Mouse (Mus musculus): ENCODE results near the gene Dnajb2. TPM values are rescaled to one million over a fixed set of nuclear protein-coding genes. Genes with fewer than 3 reads are reported as not detected.
A peak's percentile ranks its signal among the peaks of the same experiment; 100 is the strongest.
"Not testable (repeated sequence)": the region's sequence is repeated elsewhere in the genome, so short reads cannot be mapped to it uniquely, and the experiment has no call there.

The Dnajb2 gene
- polyA plus RNA-seq, 1 experiment from 2014 or later = 44.5 TPM

DNA sequence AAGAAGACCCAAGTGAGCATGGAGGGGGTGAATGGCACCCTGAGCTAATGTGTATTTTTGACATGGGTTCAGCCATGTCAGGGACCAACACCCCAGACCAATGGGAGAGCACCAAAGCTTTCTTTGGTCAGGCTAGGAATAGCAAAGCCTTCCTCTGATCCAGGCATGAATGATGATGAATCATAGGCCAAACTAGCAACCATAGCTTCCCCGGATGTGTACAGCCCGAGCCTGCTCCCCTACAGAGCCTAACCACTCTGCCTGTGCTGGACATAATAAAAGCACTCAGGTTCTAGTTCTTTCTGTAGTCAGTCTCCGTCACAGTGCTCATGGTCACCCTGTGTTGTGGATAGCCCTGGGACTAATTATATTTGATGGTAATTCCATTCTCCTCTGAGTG, 14.7 kb upstream of the Dnajb2 start:
- Histone ChIP-seq H3K9ac (no peak overlapping the region), H3K9me3 (no peaks in the 10 kb centered on the region), H3K27me3 (peaks cover 53% of the 10 kb centered on the region), H3K4me2 (no peak overlapping the region), H3K4me1 (peaks cover 22% of the 10 kb centered on the region), H3K36me3 (no peaks in the 10 kb centered on the region), H3K4me3 (no peak overlapping the region), H3K27ac (no peak overlapping the region)
- 67% methylated on average over 3 of the region's 3 CpGs for WGBS
- ATAC-seq (ENCODE audit: insufficient number of reproducible peaks, low FRiP score, low TSS enrichment, low read depth) = no peak

DNA sequence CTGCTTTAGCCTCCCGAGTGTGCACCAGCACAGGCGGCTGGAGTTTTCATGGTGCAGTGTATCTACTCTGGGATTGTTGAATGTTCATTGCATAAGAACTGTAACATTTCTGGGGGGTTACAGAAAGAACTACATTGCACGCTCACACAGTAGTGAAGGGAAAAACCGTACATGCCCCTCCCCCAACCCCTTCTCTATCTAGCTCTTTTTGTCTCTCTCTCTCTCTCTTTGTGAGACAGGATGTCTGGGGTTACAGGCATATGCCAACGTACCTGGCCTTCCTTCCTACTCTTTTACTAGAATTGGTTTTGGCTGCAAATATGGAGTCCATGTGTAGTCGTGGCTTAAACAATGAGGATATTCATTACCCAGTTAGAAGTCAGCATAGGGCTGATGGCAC, 13.3 kb upstream of the Dnajb2 start:
- peaks cover 41% of the 10 kb centered on the region for H3K27me3 ChIP-seq
- no peaks in the 10 kb centered on the region for H3K9me3 ChIP-seq
- no peak overlapping the region for H3K27ac ChIP-seq
- no peak overlapping the region for H3K4me2 ChIP-seq
- H3K9ac ChIP-seq = no peak overlapping the region
- no peak overlapping the region for H3K4me3 ChIP-seq
- H3K4me1 ChIP-seq = peaks cover 20% of the 10 kb centered on the region
- no peak for ATAC-seq (ENCODE audit: insufficient number of reproducible peaks, low FRiP score, low TSS enrichment, low read depth)
- WGBS = 75% methylated on average over 6 of the region's 6 CpGs
- H3K36me3 ChIP-seq = no peaks in the 10 kb centered on the region

DNA sequence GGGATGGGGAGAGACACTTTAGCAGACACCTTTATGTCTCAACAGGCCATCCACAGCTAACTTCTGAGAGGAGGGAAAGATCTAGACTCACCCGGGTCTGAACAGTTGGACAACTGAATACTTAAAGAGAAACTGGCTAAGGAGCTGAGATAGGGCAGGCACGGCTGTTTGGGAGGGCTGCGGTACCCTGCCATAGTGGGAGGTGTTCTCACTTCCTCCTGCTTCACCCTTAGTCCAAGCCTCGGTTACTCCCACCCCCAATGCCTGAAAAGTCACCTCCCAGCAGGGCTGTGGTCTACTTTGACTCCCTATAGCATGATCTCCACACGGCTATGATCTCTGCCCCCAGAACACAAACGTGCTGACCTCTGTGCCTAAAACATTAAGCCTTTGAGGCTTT, 12.7 kb upstream of the Dnajb2 start:
- no peak overlapping the region for H3K4me2 ChIP-seq
- no peaks in the 10 kb centered on the region for H3K9me3 ChIP-seq
- H3K36me3 ChIP-seq = no peaks in the 10 kb centered on the region
- H3K27me3 ChIP-seq = peaks cover 35% of the 10 kb centered on the region
- H3K4me1 ChIP-seq = peaks cover 14% of the 10 kb centered on the region
- ATAC-seq (ENCODE audit: insufficient number of reproducible peaks, low FRiP score, low TSS enrichment, low read depth) = no peak
- H3K27ac ChIP-seq = no peak overlapping the region
- no peak overlapping the region for H3K9ac ChIP-seq
- WGBS = 65% methylated on average over 6 of the region's 6 CpGs
- H3K4me3 ChIP-seq = no peak overlapping the region

DNA sequence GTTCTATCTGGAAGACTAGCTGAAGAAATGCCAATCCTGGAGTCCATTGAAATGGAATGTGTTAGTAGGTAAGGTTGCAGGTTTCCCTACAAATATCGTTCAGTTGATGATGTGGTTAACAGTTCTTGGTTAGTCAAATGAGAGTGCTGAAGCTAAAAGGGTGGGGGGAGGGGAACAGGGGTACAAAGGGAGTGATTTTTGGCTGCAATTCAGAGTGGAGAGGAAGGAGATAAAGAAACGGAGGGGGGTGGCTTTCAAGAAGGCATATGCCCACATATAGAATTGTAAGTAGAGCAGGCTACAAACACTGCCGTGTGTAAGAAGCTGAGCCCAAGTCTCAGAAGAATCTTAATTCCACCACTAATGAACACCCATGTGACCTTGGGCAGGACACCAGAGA, 10.7 kb upstream of the Dnajb2 start:
- ATAC-seq (ENCODE audit: insufficient number of reproducible peaks, low FRiP score, low TSS enrichment, low read depth) = no peak
- no peaks in the 10 kb centered on the region for H3K4me1 ChIP-seq
- WGBS = 68% methylated on average over 3 of the region's 3 CpGs
- no peaks in the 10 kb centered on the region for H3K36me3 ChIP-seq
- H3K4me2 ChIP-seq = no peak overlapping the region
- H3K27me3 ChIP-seq = peaks cover 16% of the 10 kb centered on the region
- H3K4me3 ChIP-seq = no peak overlapping the region
- H3K9me3 ChIP-seq = no peaks in the 10 kb centered on the region
- no peak overlapping the region for H3K27ac ChIP-seq
- no peak overlapping the region for H3K9ac ChIP-seq

DNA sequence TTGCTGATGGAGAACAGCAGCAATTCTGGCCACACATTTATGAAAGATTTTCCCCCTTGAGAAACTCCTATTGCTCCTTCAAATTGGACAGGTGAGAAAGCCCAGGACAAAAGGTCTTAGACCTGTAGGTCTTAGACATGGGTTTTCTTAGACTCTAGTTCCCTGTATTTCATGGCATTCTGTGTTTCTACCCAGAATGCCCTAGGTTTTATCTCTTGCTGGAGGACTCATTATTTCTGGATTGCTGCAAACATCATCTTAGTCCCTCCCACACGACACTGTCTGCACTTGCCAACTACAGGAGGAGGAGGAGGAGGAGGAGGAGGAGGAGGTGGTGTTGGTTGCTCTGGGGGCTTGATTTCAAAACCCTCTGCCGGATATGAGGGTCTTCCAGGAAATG, 10.1 kb upstream of the Dnajb2 start:
- WGBS = 62% methylated on average over 2 of the region's 2 CpGs
- no peaks in the 10 kb centered on the region for H3K36me3 ChIP-seq
- peaks cover 9% of the 10 kb centered on the region for H3K27me3 ChIP-seq
- H3K4me1 ChIP-seq = no peaks in the 10 kb centered on the region
- H3K4me3 ChIP-seq = no peak overlapping the region
- no peak overlapping the region for H3K27ac ChIP-seq
- no peak for ATAC-seq (ENCODE audit: insufficient number of reproducible peaks, low FRiP score, low TSS enrichment, low read depth)
- no peak overlapping the region for H3K4me2 ChIP-seq
- no peaks in the 10 kb centered on the region for H3K9me3 ChIP-seq
- no peak overlapping the region for H3K9ac ChIP-seq

DNA sequence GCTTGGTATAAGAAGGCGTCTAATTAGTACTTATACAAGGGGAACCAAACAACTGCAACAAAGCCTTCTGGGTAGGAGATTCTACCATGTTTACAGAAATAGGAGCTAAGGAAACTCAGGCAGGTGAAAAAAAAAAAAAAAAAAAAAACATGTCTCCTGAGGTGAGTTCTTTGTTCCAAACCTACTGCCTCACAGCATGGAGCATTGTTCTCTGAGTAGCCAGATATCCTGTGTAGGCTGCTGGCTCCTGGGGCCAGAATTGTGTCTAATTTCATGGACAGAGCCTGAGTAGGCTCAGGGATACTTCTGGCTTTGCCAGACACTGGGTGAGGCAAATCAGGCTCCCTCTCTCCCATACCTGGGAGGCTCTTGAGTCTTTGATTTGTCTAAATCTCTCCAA, 8.6 kb upstream of the Dnajb2 start:
- H3K4me2 ChIP-seq = no peak overlapping the region
- 73% methylated on average over 1 of the region's 1 CpGs for WGBS
- no peak overlapping the region for H3K9ac ChIP-seq
- H3K4me1 ChIP-seq = no peaks in the 10 kb centered on the region
- H3K9me3 ChIP-seq = no peaks in the 10 kb centered on the region
- no peaks in the 10 kb centered on the region for H3K27me3 ChIP-seq
- no peak overlapping the region for H3K27ac ChIP-seq
- no peak overlapping the region for H3K4me3 ChIP-seq
- H3K36me3 ChIP-seq = no peaks in the 10 kb centered on the region
- ATAC-seq (ENCODE audit: insufficient number of reproducible peaks, low FRiP score, low TSS enrichment, low read depth) = no peak

DNA sequence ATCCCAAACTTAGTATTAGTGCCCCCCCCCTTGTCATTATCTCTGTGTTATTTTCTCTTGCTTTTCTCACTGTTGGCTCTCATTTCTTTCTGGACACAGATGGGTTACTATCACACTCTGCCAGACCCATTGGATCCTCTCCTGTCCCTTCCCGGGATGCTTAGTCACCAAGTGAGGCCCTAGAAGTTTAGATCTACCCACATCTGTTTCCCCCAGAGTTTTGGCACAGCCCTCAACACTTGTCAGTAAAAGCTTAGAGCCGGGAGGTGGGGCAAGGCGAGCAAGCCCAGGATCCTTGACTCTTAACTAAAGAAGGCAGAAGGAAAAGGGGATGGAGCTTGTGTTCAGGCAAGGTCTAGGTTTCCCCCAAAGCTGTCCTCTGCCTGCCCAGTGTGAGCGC, 7.0 kb upstream of the Dnajb2 start:
- Histone ChIP-seq H3K27me3 (no peaks in the 10 kb centered on the region), H3K27ac (no peak overlapping the region), H3K36me3 (no peaks in the 10 kb centered on the region), H3K4me2 (no peak overlapping the region), H3K4me1 (no peaks in the 10 kb centered on the region), H3K9me3 (no peaks in the 10 kb centered on the region), H3K4me3 (no peak overlapping the region), H3K9ac (no peak overlapping the region)
- WGBS = 51% methylated on average over 4 of the region's 4 CpGs
- no peak for ATAC-seq (ENCODE audit: insufficient number of reproducible peaks, low FRiP score, low TSS enrichment, low read depth)

DNA sequence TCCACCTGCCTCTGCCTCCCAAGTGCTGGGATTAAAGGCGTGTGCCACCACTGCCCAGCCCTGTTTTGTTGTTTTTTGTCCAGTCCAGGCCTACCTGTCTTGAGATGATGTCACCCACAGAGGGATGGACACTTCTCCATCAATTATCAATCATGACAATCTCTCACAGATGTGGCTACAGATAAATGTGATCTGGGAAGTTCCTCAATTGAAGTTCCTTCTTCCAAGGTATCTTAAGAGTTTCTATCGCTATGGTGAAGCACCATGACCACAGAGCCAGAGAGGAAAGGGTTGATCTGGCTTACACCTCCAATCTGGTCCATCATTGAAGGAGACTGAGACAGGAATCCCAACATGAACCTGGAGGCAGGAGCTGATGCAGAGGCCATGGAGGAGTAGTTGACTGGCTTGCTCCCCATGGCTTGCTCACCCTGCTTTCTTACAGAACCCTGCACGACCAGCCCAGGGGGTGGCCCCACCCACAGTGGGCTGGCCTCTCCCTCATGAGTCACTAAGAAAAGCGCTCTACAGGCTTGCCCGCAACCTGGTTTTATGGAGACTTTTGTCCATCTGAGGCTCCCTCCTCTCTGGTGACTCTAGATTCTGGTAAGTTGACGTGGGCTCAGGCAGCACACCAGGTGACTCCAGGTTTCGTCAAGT, 5.7 kb upstream of the Dnajb2 start:
- no peak overlapping the region for H3K27ac ChIP-seq
- no peak overlapping the region for H3K4me2 ChIP-seq
- no peak for ATAC-seq (ENCODE audit: insufficient number of reproducible peaks, low FRiP score, low TSS enrichment, low read depth)
- no peaks in the 10 kb centered on the region for H3K27me3 ChIP-seq
- H3K9ac ChIP-seq = no peak overlapping the region
- H3K9me3 ChIP-seq = no peaks in the 10 kb centered on the region
- peaks cover under 1% of the 10 kb centered on the region; the same call in 1 of the 2 replicates for H3K4me1 ChIP-seq
- WGBS = 59% methylated on average over 7 of the region's 7 CpGs
- H3K4me3 ChIP-seq = no peak overlapping the region
- no peaks in the 10 kb centered on the region for H3K36me3 ChIP-seq

DNA sequence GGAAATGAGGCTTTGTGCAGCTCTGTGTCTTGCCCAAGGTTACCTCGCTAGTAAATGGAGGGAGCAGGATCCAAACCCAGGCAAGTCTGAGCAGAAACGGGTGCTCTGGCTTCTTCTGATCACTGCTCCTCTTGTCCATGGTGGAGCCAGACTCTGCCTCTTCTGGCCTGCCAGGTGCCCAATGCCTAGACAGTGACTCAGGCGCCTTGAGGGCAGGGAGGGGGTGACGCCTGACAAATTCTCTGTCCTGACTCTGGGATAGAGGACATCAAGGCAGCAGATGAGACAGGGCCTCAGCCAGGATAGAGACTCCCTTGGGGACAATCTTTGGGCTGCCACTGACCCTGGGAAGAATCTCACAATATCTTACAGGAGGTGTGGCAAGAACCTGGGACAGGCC, 5.0 kb upstream of the Dnajb2 start:
- Histone ChIP-seq H3K9ac (no peak overlapping the region), H3K9me3 (no peaks in the 10 kb centered on the region)
- ATAC-seq (ENCODE audit: insufficient number of reproducible peaks, low FRiP score, low TSS enrichment, low read depth) = no peak

DNA sequence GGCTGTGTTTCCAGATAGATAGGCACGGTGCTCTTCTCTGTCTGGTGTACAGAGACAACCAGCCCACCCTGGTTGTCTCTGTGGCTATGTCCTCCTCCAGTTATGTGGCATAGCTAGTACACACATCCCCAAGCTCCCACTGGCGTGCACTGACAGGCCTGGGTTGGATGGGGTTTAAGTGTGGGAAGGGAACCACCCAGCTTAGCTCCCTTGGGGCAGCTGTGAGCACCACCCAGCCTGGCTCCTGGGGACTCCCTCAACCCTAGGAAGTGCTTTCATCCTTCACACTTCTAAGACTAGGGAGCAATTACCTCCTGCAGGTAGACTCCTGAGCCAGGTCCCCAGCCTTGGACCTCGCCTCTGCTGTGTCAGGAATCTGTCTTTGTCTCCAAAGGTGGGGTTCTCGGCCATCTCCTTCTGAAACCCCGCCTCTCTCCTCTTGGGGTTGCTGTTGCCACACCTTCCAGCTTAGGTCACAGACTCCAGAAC, 4.5 kb upstream of the Dnajb2 start, which contains the start of gene A630095N17Rik:
Gene A630095N17Rik (minus strand): TSS at position 439 of the 489 bp plus-strand sequence.
- Histone ChIP-seq H3K4me2 (no peak within 1 kb of the TSS), H3K9ac (no peak within 1 kb of the TSS), H3K27ac (peak within 1 kb of the TSS; percentile 18; the same call in 1 of the 2 replicates), H3K4me1 (peaks cover 6% of the 10 kb centered on the region), H3K27me3 (no peaks in the 10 kb centered on the region), H3K36me3 (no peaks in the 10 kb centered on the region), H3K9me3 (no peaks in the 10 kb centered on the region), H3K4me3 (no peak within 1 kb of the TSS)
- whole genome bisulfite sequencing = 53% methylated on average over 5 of the region's 5 CpGs
- no peak for ATAC-seq (ENCODE audit: insufficient number of reproducible peaks, low FRiP score, low TSS enrichment, low read depth)

More for the DNA sequence above, 5.0 kb upstream of the Dnajb2 start:
- H3K4me1 ChIP-seq = peaks cover 5% of the 10 kb centered on the region; the same call in 1 of the 2 replicates
- no peaks in the 10 kb centered on the region for H3K36me3 ChIP-seq
- no peaks in the 10 kb centered on the region for H3K27me3 ChIP-seq
- H3K4me3 ChIP-seq = no peak overlapping the region
- peak overlapping the region; percentile 18; the same call in 1 of the 2 replicates for H3K27ac ChIP-seq
- 69% methylated on average over 4 of the region's 4 CpGs for WGBS
- H3K4me2 ChIP-seq = no peak overlapping the region

DNA sequence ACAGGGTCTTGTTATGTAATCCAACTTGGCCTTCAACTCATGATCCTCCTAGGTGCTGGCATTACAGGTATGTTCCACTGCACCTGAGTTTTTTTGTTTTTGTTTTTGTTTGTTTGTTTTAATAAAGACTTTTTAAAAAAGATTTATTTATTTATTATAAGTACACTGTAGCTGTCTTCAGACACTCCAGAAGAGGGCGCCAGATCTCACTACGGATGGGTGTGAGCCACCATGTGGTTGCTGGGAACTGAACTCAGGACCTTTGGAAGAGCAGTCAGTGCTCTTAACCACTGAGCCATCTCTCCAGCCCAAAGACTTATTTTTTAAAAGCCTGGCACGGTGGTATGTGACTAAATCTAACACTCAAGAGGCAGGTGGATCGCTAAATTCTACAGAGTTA, 3.7 kb upstream of the Dnajb2 start:
- H3K4me3 ChIP-seq; H3K4me2 ChIP-seq; H3K9me3 ChIP-seq; H3K27ac ChIP-seq; H3K36me3 ChIP-seq; ATAC-seq (ENCODE audit: insufficient number of reproducible peaks, low FRiP score, low TSS enrichment, low read depth); H3K9ac ChIP-seq; H3K27me3 ChIP-seq: not testable (repeated sequence)
- peaks cover 13% of the 10 kb centered on the region for H3K4me1 ChIP-seq
- 63% methylated on average over 4 of the region's 4 CpGs for WGBS

DNA sequence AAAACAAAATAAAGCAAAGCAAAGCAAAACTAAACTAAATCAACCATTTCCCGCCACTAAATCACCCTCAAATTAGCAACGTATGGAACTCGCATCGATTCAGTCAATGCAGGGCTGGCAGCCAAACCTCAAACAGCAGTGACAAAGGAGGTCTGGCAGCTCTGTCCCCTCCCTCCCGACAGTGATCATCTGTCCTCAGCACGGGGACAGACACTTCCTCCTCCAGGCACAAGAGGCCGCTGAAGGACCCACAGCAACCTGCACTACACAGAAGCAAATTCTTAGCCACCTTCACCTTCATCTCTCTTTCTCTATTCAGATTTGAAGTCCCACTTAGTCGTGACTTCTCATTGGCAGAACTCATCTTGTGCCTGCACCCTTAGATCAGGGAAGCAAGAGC, 1.6 kb upstream of the Dnajb2 start:
- Histone ChIP-seq H3K4me1 (peaks cover 13% of the 10 kb centered on the region), H3K27me3 (no peaks in the 10 kb centered on the region), H3K36me3 (0 out of 2 replicates have a peak, but pooled peaks cover 4% of the 10 kb centered on the region), H3K9me3 (no peaks in the 10 kb centered on the region), H3K9ac (no peak overlapping the region), H3K27ac (no peak overlapping the region), H3K4me2 (0 out of 2 replicates have a peak overlapping the region, but pooled peaks have one; percentile 8), H3K4me3 (no peak overlapping the region)
- under 1% methylated on average over 8 of the region's 8 CpGs for WGBS
- ATAC-seq (ENCODE audit: insufficient number of reproducible peaks, low FRiP score, low TSS enrichment, low read depth) = no peak
